Mouse (Mus musculus) liver, embryonic 16.5 days (tissue): ENCODE measurements at regions not wholly inside any gene's neighbourhood (a gene's known extent, or its start where the extent isn't known, plus 50 kb on each side); places are given as distances from the start of the nearest gene placed in this dataset.

ENCODE experiments used
- ATAC-seq: fragments of 200-750 bp; cut with Nextera tagmentation; 2 replicates; pipeline ENCODE4 v1.8.0; 2017; ENCODE audit warnings: low read depth, mild to moderate bottlenecking, moderate number of reproducible peaks, moderate library complexity
- H3K27ac ChIP-seq: fragments of 300-500 bp; sonication (generic); 2 replicates; pipeline ENCODE4 v1.5.1; 2014; ENCODE audit warnings: mild to moderate bottlenecking, low read length
- H3K27me3 ChIP-seq: fragments of 300-500 bp; sonication (generic); 2 replicates; pipeline ENCODE4 v1.6.1; 2014; ENCODE audit warnings: low read depth, low read length, mixed read lengths; ENCODE audit not compliant: control insufficient read depth, insufficient read depth
- H3K36me3 ChIP-seq: fragments of 300-500 bp; sonication (generic); 2 replicates; pipeline ENCODE4 v1.6.1; 2014; ENCODE audit warnings: mild to moderate bottlenecking; ENCODE audit not compliant: control insufficient read depth, insufficient read depth
- H3K4me1 ChIP-seq: fragments of 300-500 bp; sonication (generic); 2 replicates; pipeline ENCODE4 v1.6.1; 2014; ENCODE audit warnings: low read depth, low read length, mixed read lengths; ENCODE audit not compliant: control insufficient read depth
- H3K4me2 ChIP-seq: fragments of 300-500 bp; sonication (generic); 2 replicates; pipeline ENCODE4 v1.6.1; 2014; ENCODE audit warnings: low read depth, low read length, mixed read lengths
- H3K4me3 ChIP-seq: fragments of 300-500 bp; sonication (generic); 2 replicates; pipeline ENCODE4 v1.5.1; 2014; ENCODE audit warnings: low read depth, mild to moderate bottlenecking, low read length
- H3K9ac ChIP-seq: fragments of 300-500 bp; sonication (generic); 2 replicates; pipeline ENCODE4 v1.6.1; 2014; ENCODE audit warnings: low read depth, low read length
- H3K9me3 ChIP-seq: fragments of 300-500 bp; sonication (generic); replicated peaks from 2 replicates; pipeline ENCODE4 v1.6.1; 2016; ENCODE audit warnings: low read length; ENCODE audit not compliant: control insufficient read depth
- WGBS: fragments of 180-500 bp; shearing (Covaris S2); extraction: QIAGEN DNeasy Blood & Tissue Kit; methylation state at CpG from one replicate; pipeline ENCODE4 v1.1.7; 2014; ENCODE audit not compliant: insufficient replicate concordance; 5-methylcytosine and 5-hydroxymethylcytosine counted together

- Histone ChIP-seq H3K27ac (no peak overlapping the region), H3K27me3 (no peaks in the 10 kb centered on the region), H3K4me3 (no peak overlapping the region), H3K4me1 (no peaks in the 10 kb centered on the region), H3K36me3 (no peaks in the 10 kb centered on the region), H3K9ac (no peak overlapping the region), H3K4me2 (no peak overlapping the region), H3K9me3 (no peaks in the 10 kb centered on the region)
- 0 out of 2 replicates have a peak, but pooled peaks have one; percentile 30 for ATAC-seq
These were observed 225.9 kb upstream of the Ttc29 start for GRCm38 (mm10) chr8:77987237-77987636.

GRCm38 (mm10) chr8:77988291-77989056 lies 224.6 kb upstream of the Ttc29 start:
- H3K36me3 ChIP-seq, result no peaks in the 10 kb centered on the region
- H3K27ac ChIP-seq, result no peak overlapping the region

GRCm38 (mm10) chr8:77991050-77991449 lies 222.0 kb upstream of the Ttc29 start:
- Histone ChIP-seq H3K36me3 (no peaks in the 10 kb centered on the region), H3K27ac (no peak overlapping the region), H3K4me2 (no peak overlapping the region), H3K9me3 (no peaks in the 10 kb centered on the region), H3K27me3 (no peaks in the 10 kb centered on the region), H3K4me3 (no peak overlapping the region), H3K9ac (no peak overlapping the region), H3K4me1 (no peaks in the 10 kb centered on the region)
- no peak for ATAC-seq
- WGBS, result 58% methylated on average over 4 of the region's 4 CpGs

More at GRCm38 (mm10) chr8:77988291-77989056, 224.6 kb upstream of the Ttc29 start:
- Histone ChIP-seq H3K27me3 (no peaks in the 10 kb centered on the region), H3K4me1 (no peaks in the 10 kb centered on the region), H3K4me3 (no peak overlapping the region), H3K9ac (no peak overlapping the region), H3K9me3 (no peaks in the 10 kb centered on the region), H3K4me2 (no peak overlapping the region)
- peak; percentile 65 for ATAC-seq
- WGBS, result 45% methylated on average over 8 of the region's 8 CpGs

GRCm38 (mm10) chr8:78000303-78000702 lies 212.8 kb upstream of the Ttc29 start:
- no peaks in the 10 kb centered on the region for H3K27me3 ChIP-seq
- no peaks in the 10 kb centered on the region for H3K4me1 ChIP-seq
- H3K9ac ChIP-seq, result no peak overlapping the region
- no peaks in the 10 kb centered on the region for H3K9me3 ChIP-seq
- ATAC-seq, result peak; percentile 48
- no peaks in the 10 kb centered on the region for H3K36me3 ChIP-seq
- 26% methylated on average over 3 of the region's 3 CpGs for WGBS
- no peak overlapping the region for H3K27ac ChIP-seq
- H3K4me3 ChIP-seq, result no peak overlapping the region
- no peak overlapping the region for H3K4me2 ChIP-seq

GRCm38 (mm10) chr8:78001656-78002055 lies 211.4 kb upstream of the Ttc29 start:
- no peaks in the 10 kb centered on the region for H3K4me1 ChIP-seq
- H3K4me3 ChIP-seq, result no peak overlapping the region
- no peak overlapping the region for H3K9ac ChIP-seq
- H3K36me3 ChIP-seq, result no peaks in the 10 kb centered on the region
- no peak overlapping the region for H3K4me2 ChIP-seq
- ATAC-seq, result no peak
- no peaks in the 10 kb centered on the region for H3K27me3 ChIP-seq
- no peaks in the 10 kb centered on the region for H3K9me3 ChIP-seq
- H3K27ac ChIP-seq, result no peak overlapping the region
- 55% methylated on average over 5 of the region's 5 CpGs for WGBS

- no peak for ATAC-seq
- Histone ChIP-seq H3K9ac (no peak overlapping the region), H3K27ac (no peak overlapping the region), H3K36me3 (no peaks in the 10 kb centered on the region), H3K4me2 (no peak overlapping the region), H3K9me3 (no peaks in the 10 kb centered on the region), H3K4me1 (no peaks in the 10 kb centered on the region), H3K4me3 (no peak overlapping the region), H3K27me3 (no peaks in the 10 kb centered on the region)
- WGBS, result 47% methylated on average over 3 of the region's 3 CpGs
These were observed 211.0 kb upstream of the Ttc29 start for GRCm38 (mm10) chr8:78002071-78002470.

GRCm38 (mm10) chr8:78003888-78004543 lies 209.1 kb upstream of the Ttc29 start:
- no peak overlapping the region for H3K4me2 ChIP-seq
- 13% methylated on average over 10 of the region's 10 CpGs for WGBS
- no peak overlapping the region for H3K9ac ChIP-seq
- H3K36me3 ChIP-seq, result no peaks in the 10 kb centered on the region
- no peaks in the 10 kb centered on the region for H3K4me1 ChIP-seq
- ATAC-seq, result no peak
- H3K27me3 ChIP-seq, result no peaks in the 10 kb centered on the region
- no peak overlapping the region for H3K4me3 ChIP-seq
- H3K27ac ChIP-seq, result no peak overlapping the region
- no peaks in the 10 kb centered on the region for H3K9me3 ChIP-seq

- Histone ChIP-seq H3K9ac (no peak overlapping the region), H3K4me3 (no peak overlapping the region), H3K4me1 (no peaks in the 10 kb centered on the region), H3K9me3 (no peaks in the 10 kb centered on the region), H3K27me3 (no peaks in the 10 kb centered on the region), H3K36me3 (no peaks in the 10 kb centered on the region), H3K4me2 (no peak overlapping the region), H3K27ac (no peak overlapping the region)
- 66% methylated on average over 12 of the region's 12 CpGs for WGBS
- ATAC-seq, result no peak
These were observed 208.2 kb upstream of the Ttc29 start for GRCm38 (mm10) chr8:78004891-78005290.

GRCm38 (mm10) chr8:78013101-78013500 lies 200.0 kb upstream of the Ttc29 start:
- no peak overlapping the region for H3K9ac ChIP-seq
- no peak overlapping the region for H3K4me3 ChIP-seq
- no peaks in the 10 kb centered on the region for H3K27me3 ChIP-seq
- no peak overlapping the region for H3K4me2 ChIP-seq
- H3K36me3 ChIP-seq, result no peaks in the 10 kb centered on the region
- ATAC-seq, result no peak
- H3K9me3 ChIP-seq, result no peaks in the 10 kb centered on the region
- no peak overlapping the region for H3K27ac ChIP-seq
- no peaks in the 10 kb centered on the region for H3K4me1 ChIP-seq
